Mouse (Mus musculus): Measurements from ENCODE around the gene Mrpl37. TPM values are rescaled to one million over a fixed set of nuclear protein-coding genes. Genes with fewer than 3 reads are reported as not detected.
A peak's percentile ranks its signal among the peaks of the same experiment; 100 is the strongest.
"Not testable (repeated sequence)": the region's sequence is repeated elsewhere in the genome, so short reads cannot be mapped to it uniquely, and the experiment has no call there.

Gene Mrpl37
- polyA plus RNA-seq (2016; fragmentation: Nextera tagmentation; extraction: Ambion mirVana) = 94.2 and 95.4 TPM in 2 replicates

- H3K9ac ChIP-seq = peak within 1 kb of the TSS; percentile 88
- H3K4me3 ChIP-seq = peak within 1 kb of the TSS; percentile 92
- ATAC-seq (ENCODE audit: low FRiP score, low read depth) = peak; percentile 99
- H3K9me3 ChIP-seq = no peaks in the 10 kb centered on the region
- peaks cover 31% of the 10 kb centered on the region for H3K36me3 ChIP-seq
- H3K4me1 ChIP-seq = peaks cover 16% of the 10 kb centered on the region
- no peak within 1 kb of the TSS for H3K27ac ChIP-seq
- H3K27me3 ChIP-seq (replicated peaks) = no peaks in the 10 kb centered on the region
- peak within 1 kb of the TSS; percentile 97 for H3K4me2 ChIP-seq (replicated peaks)
- under 1% methylated on average over 60 of the region's 60 CpGs for WGBS
Observed at GRCm38 (mm10) chr4:107066252-107067124, at the start of gene Mrpl37, which contains the start of gene Cyb5rl. Gene Mrpl37 (minus strand): TSS chr4:107066868. Gene Cyb5rl (plus strand): TSS chr4:107066988.

- Histone ChIP-seq H3K27ac (no peak overlapping the region), H3K9me3 (no peaks in the 10 kb centered on the region), H3K4me1 (no peaks in the 10 kb centered on the region), H3K9ac (no peak overlapping the region), H3K27me3 (replicated peaks) (no peaks in the 10 kb centered on the region), H3K4me3 (no peak overlapping the region), H3K4me2 (replicated peaks) (no peak overlapping the region), H3K36me3 (no peaks in the 10 kb centered on the region)
- 53% methylated on average over 8 of the region's 8 CpGs for WGBS
- no peak for ATAC-seq (ENCODE audit: low FRiP score, low read depth)
Observed at GRCm38 (mm10) chr4:107114278-107114677, 47.6 kb upstream of the Mrpl37 start.

- not testable (repeated sequence) for H3K4me2 ChIP-seq (replicated peaks); H3K9me3 ChIP-seq; H3K27me3 ChIP-seq (replicated peaks); ATAC-seq (ENCODE audit: low FRiP score, low read depth); H3K27ac ChIP-seq; H3K4me3 ChIP-seq; H3K9ac ChIP-seq; H3K36me3 ChIP-seq
- WGBS = 94% methylated on average over 6 of the region's 6 CpGs
- H3K4me1 ChIP-seq = peaks cover 22% of the 10 kb centered on the region
Observed at GRCm38 (mm10) chr4:107109181-107109580, 42.5 kb upstream of the Mrpl37 start.

- Histone ChIP-seq H3K36me3 (no peaks in the 10 kb centered on the region), H3K4me2 (replicated peaks) (peak overlapping the region; percentile 37), H3K4me1 (peaks cover 22% of the 10 kb centered on the region), H3K4me3 (no peak overlapping the region), H3K27ac (peak overlapping the region; percentile 70), H3K9me3 (no peaks in the 10 kb centered on the region), H3K27me3 (replicated peaks) (no peaks in the 10 kb centered on the region), H3K9ac (0 out of 2 replicates have a peak overlapping the region, but pooled peaks have one; percentile 2)
- 9% methylated on average over 13 of the region's 13 CpGs for WGBS
- ATAC-seq (ENCODE audit: low FRiP score, low read depth) = peak; percentile 84
Observed at GRCm38 (mm10) chr4:107108291-107108731, 41.6 kb upstream of the Mrpl37 start.

- WGBS = 90% methylated on average over 16 of the region's 16 CpGs
- no peak for ATAC-seq (ENCODE audit: low FRiP score, low read depth)
- Histone ChIP-seq H3K9ac (no peak overlapping the region), H3K4me1 (peaks cover 22% of the 10 kb centered on the region), H3K4me2 (replicated peaks) (no peak overlapping the region), H3K4me3 (no peak overlapping the region), H3K27me3 (replicated peaks) (no peaks in the 10 kb centered on the region), H3K36me3 (no peaks in the 10 kb centered on the region), H3K9me3 (no peaks in the 10 kb centered on the region), H3K27ac (no peak overlapping the region)
Observed at GRCm38 (mm10) chr4:107106777-107107176, 40.1 kb upstream of the Mrpl37 start.

- H3K27me3 ChIP-seq (replicated peaks) = no peaks in the 10 kb centered on the region
- no peaks in the 10 kb centered on the region for H3K9me3 ChIP-seq
- H3K4me3 ChIP-seq = no peak overlapping the region
- no peak for ATAC-seq (ENCODE audit: low FRiP score, low read depth)
- no peak overlapping the region for H3K4me2 ChIP-seq (replicated peaks)
- no peak overlapping the region for H3K27ac ChIP-seq
- peaks cover 13% of the 10 kb centered on the region for H3K4me1 ChIP-seq
- H3K36me3 ChIP-seq = no peaks in the 10 kb centered on the region
- WGBS = 82% methylated on average over 8 of the region's 8 CpGs
- no peak overlapping the region for H3K9ac ChIP-seq
Observed at GRCm38 (mm10) chr4:107102220-107102619, 35.6 kb upstream of the Mrpl37 start.

GRCm38 (mm10) chr4:107098791-107099525 is 32.3 kb upstream of the Mrpl37 start:
- peaks cover 22% of the 10 kb centered on the region for H3K4me1 ChIP-seq
- no peaks in the 10 kb centered on the region for H3K27me3 ChIP-seq (replicated peaks)
- no peak for ATAC-seq (ENCODE audit: low FRiP score, low read depth)
- H3K9me3 ChIP-seq = no peaks in the 10 kb centered on the region
- H3K4me2 ChIP-seq (replicated peaks) = no peak overlapping the region
- H3K36me3 ChIP-seq = no peaks in the 10 kb centered on the region
- no peak overlapping the region for H3K9ac ChIP-seq
- no peak overlapping the region for H3K4me3 ChIP-seq
- WGBS = 75% methylated on average over 17 of the region's 17 CpGs
- no peak overlapping the region for H3K27ac ChIP-seq

GRCm38 (mm10) chr4:107098375-107098774 is 31.7 kb upstream of the Mrpl37 start:
- no peak overlapping the region for H3K4me2 ChIP-seq (replicated peaks)
- ATAC-seq (ENCODE audit: low FRiP score, low read depth) = no peak
- H3K9ac ChIP-seq = no peak overlapping the region
- no peaks in the 10 kb centered on the region for H3K27me3 ChIP-seq (replicated peaks)
- peaks cover 22% of the 10 kb centered on the region for H3K4me1 ChIP-seq
- no peaks in the 10 kb centered on the region for H3K9me3 ChIP-seq
- no peak overlapping the region for H3K4me3 ChIP-seq
- H3K27ac ChIP-seq = no peak overlapping the region
- WGBS = 77% methylated on average over 10 of the region's 10 CpGs
- H3K36me3 ChIP-seq = no peaks in the 10 kb centered on the region

GRCm38 (mm10) chr4:107097871-107098270 is 31.2 kb upstream of the Mrpl37 start:
- Histone ChIP-seq H3K9me3 (no peaks in the 10 kb centered on the region), H3K4me3 (no peak overlapping the region), H3K4me1 (peaks cover 22% of the 10 kb centered on the region), H3K36me3 (no peaks in the 10 kb centered on the region), H3K4me2 (replicated peaks) (no peak overlapping the region), H3K27me3 (replicated peaks) (no peaks in the 10 kb centered on the region), H3K9ac (no peak overlapping the region), H3K27ac (0 out of 2 replicates have a peak overlapping the region, but pooled peaks have one; percentile 1)
- ATAC-seq (ENCODE audit: low FRiP score, low read depth) = no peak
- 63% methylated on average over 15 of the region's 15 CpGs for WGBS

GRCm38 (mm10) chr4:107096841-107097373 is 30.2 kb upstream of the Mrpl37 start, which contains the start of gene Cdcp2:
Gene Cdcp2 (plus strand): TSS chr4:107096891.
- Histone ChIP-seq H3K27me3 (replicated peaks) (no peaks in the 10 kb centered on the region), H3K4me1 (peaks cover 22% of the 10 kb centered on the region), H3K4me2 (replicated peaks) (no peak within 1 kb of the TSS; the same call in 1 of the 2 replicates), H3K36me3 (no peaks in the 10 kb centered on the region), H3K27ac (peak within 1 kb of the TSS; percentile 46; the same call in 1 of the 2 replicates), H3K4me3 (no peak within 1 kb of the TSS), H3K9ac (no peak within 1 kb of the TSS), H3K9me3 (no peaks in the 10 kb centered on the region)
- ATAC-seq (ENCODE audit: low FRiP score, low read depth) = no peak; the same call in 1 of the 2 replicates
- 41% methylated on average over 16 of the region's 16 CpGs for WGBS

GRCm38 (mm10) chr4:107096043-107096442 is 29.4 kb upstream of the Mrpl37 start:
- no peaks in the 10 kb centered on the region for H3K27me3 ChIP-seq (replicated peaks)
- peaks cover 22% of the 10 kb centered on the region for H3K4me1 ChIP-seq
- peak overlapping the region; percentile 46; the same call in 1 of the 2 replicates for H3K27ac ChIP-seq
- no peak overlapping the region for H3K4me3 ChIP-seq
- ATAC-seq (ENCODE audit: low FRiP score, low read depth) = 0 out of 2 replicates have a peak, but pooled peaks have one; percentile 25
- H3K9ac ChIP-seq = no peak overlapping the region
- WGBS = 39% methylated on average over 6 of the region's 6 CpGs
- no peaks in the 10 kb centered on the region for H3K9me3 ChIP-seq
- no peaks in the 10 kb centered on the region for H3K36me3 ChIP-seq
- H3K4me2 ChIP-seq (replicated peaks) = no peak overlapping the region
